Mouse (Mus musculus): ENCODE data around the gene Ifnar1.

DNA sequence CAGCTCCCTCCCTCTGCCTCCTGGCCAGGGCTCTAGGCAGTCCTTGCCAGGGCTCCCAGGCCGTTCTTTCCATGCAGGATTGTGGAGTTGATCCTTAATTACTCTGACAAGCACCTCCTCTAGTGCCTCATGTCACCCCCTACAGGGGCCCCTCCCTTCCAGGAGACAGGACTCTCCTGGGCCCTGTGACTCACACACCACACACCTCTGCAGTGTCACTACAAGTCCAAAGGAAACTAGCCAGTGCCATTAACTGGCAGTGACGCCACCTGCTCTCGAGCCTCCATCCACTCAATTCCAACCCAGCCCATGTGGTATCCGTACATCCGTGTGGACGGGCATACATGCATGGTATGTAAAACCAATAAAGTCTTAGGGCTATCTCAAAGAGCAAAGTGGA is 49.9 kb downstream of the Ifnar1 start:
- TF ChIP-seq EP300 (IDR thresholded peaks at IDR 0.05; ENCODE audit: low read depth) (no peak), CTCF (IDR thresholded peaks at IDR 0.05; ENCODE audit: low read depth) (no peak)

Data from liver, embryonic 14.5 days (tissue).